Mouse (Mus musculus) left cerebral cortex, adult 8-10 months (tissue): ENCODE data around the gene Hist1h1c. TPM values are rescaled to one million over a fixed set of nuclear protein-coding genes. Genes with fewer than 3 reads are reported as not detected.
"Not testable (repeated sequence)": the region's sequence is repeated elsewhere in the genome, so short reads cannot be mapped to it uniquely, and the experiment has no call there.

ENCODE experiments used
- DNase-seq, 2 experiments: peaks; one replicate each; pipeline ENCODE4 v3.0.0; 2022; ENCODE audit warnings: low spot score in 2 of 2
- microRNA-seq, 2 experiments: library from miRNA; unstranded; fragments of <30 nt; microRNA quantifications; one replicate each; pipeline ENCODE4 v1.2.0; 2022
- total RNA-seq, 4 experiments: library from RNA; stranded (reverse); gene quantifications; 2 replicates each; pipeline ENCODE4 v1.2.4; 2022

Gene Hist1h1c
- total RNA-seq, 4 experiments from 2014 or later: 69.7 to 80.4 (median 72.8) TPM

DNA sequence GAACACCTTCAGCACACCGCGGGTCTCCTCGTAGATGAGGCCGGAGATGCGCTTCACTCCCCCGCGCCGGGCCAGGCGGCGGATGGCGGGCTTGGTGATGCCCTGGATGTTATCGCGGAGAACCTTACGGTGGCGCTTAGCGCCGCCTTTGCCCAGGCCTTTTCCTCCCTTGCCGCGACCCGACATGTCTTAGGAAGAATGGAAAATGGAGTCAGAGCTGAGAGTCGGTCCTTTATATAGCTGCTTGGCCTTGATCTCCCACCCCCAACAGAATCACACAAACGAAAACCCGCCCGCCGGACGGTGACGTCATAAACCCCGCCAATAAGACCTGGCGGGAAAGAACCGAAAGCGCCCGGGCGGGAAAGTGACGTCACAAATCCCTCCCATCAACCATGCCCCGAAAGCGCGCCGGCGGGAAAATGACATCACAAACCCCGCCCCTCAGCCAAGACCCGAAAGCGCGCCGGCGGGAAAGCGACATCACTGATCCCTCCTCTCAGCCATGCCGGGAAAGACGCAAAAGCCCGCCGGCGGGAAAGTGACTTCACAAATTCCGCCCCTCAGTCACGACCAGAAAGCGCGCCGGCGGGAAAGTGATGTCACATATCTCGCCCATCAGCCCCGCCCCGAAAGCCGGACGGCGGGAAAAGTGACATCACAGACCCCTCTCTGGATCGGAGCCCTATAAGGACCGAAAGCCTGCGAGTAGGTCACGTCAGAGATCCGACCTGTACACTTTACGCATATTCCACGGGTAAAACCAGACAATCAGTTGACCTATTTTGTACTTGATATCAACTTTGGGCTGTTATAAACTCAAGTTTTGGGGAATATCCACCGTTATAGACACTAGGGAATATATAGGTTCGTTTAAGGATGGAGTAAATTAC, 22.6 kb downstream of the Hist1h1c start, which contains the start of gene Hist1h4a:
Hist1h4a (minus strand) TSS at position 259 of the 893 bp plus-strand sequence.
- DNase-seq: peak; percentile 96 to 98

DNA sequence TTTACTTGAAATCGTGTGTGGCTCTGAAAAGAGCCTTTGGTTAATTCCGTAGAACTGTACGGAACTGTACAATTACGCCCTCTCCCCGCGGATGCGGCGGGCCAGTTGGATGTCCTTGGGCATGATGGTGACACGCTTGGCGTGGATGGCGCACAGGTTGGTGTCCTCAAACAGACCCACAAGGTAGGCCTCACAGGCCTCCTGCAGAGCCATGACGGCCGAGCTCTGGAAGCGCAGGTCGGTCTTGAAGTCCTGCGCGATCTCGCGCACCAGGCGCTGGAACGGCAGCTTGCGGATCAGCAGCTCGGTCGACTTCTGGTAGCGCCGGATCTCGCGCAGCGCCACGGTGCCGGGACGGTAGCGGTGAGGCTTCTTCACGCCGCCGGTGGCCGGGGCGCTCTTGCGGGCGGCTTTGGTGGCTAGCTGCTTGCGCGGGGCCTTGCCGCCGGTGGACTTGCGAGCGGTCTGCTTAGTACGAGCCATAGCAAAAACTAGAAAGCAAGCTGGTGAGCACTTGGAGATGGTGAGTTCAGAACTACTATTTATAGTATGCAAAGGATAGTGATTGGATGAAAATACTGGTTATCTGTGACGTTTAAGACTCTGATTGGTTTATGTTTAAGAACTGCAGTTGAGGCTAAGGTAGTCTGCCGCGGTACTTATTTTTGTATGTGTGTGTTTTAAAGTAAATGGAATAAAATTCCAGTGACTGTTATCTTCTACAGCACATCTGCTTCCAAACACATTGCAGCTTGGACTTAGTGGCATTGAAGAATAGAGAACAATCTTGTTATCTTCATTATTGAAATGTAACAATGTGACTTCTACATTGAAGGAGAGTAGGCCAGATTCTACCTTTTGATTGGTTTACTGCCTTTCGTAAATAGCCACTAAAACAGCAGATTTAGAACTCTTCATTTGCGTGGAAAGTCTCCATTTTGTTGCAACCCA, 23.5 kb downstream of the Hist1h1c start, which contains the start of gene Hist1h3a:
Hist1h3a (minus strand) TSS at position 516 of the 951 bp plus-strand sequence.
- peak; percentile 45 to 53 for DNase-seq

DNA sequence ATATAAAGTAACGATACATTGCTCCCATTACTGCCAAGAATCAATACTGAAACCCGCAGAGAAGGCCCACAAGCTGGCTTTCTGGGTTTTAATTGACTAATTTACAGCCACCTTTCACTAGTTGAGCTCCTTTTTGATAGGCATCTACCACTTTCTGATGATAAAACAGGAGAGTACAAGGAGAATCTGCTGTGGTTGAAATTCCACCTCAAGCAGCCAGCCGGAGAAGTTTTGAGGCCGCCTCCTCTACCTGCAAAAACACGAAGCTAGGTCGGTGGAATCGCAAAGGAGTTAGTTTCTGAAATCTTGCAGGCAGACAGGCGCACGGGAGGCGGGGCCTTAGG, 24.6 kb downstream of the Hist1h1c start:
- no peak for DNase-seq

DNA sequence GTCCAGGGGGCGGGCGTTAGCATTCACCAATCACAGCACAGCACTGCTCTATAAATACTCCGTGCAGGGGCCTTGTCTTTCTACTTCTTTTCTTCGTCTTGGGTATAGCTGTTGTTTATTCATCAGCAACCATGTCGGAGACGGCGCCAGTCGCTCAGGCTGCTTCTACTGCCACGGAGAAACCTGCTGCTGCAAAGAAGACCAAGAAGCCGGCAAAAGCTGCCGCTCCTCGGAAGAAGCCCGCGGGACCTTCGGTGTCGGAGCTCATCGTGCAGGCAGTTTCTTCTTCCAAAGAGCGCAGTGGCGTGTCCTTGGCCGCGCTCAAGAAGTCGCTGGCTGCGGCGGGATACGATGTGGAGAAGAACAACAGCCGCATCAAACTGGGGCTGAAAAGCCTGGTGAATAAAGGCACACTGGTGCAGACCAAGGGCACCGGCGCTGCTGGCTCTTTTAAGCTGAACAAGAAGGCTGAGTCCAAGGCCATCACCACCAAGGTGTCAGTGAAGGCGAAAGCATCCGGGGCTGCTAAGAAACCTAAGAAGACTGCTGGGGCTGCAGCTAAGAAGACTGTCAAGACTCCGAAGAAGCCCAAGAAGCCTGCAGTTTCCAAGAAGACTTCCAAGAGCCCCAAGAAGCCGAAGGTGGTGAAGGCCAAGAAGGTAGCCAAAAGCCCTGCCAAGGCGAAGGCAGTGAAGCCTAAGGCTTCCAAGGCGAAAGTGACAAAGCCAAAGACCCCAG, 25.1 kb downstream of the Hist1h1c start, which contains the start of gene Hist1h1a:
Hist1h1a (plus strand) TSS at position 81 of the 738 bp plus-strand sequence.
- peak; percentile 67 to 79 for DNase-seq

DNA sequence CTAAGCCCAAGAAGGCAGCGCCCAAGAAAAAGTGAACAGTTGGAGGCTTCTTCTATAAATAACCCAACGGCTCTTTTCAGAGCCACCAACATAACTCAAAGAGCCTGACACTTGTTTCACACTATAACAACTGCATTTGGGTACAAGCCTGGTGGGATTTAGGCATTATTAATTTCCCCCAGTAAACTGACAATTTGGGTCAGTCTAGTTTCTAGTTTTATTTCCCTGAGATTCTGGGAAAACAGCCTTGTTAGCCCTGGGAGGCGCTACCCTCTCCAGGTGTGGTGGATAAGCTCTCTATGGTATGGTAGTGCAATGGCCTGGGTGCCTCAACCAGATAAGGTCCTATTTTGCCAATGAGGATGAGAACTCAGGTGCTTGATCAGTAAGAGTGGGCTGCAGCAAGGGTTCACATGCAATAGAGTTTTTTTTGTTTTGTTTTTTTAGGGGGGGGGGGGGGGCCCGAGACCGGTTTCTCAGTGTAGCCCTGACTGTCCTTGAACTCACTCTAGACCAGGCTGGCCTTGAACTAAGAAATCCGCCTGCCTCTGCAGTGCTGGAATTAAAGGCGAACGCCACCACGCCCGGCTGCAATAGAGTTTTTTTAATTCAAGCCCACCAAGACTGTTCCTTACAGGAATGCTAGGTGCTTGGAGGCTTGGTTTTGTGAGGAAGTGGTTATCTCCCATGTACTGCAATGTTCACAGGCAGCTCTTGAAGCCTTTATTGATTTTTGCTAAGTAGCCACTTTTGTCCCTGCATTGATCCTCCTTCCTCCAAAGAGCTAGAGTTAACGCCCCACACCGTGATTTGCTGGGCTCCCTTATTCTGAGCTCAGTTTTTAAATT, 25.9 kb downstream of the Hist1h1c start:
- no peak for DNase-seq

DNA sequence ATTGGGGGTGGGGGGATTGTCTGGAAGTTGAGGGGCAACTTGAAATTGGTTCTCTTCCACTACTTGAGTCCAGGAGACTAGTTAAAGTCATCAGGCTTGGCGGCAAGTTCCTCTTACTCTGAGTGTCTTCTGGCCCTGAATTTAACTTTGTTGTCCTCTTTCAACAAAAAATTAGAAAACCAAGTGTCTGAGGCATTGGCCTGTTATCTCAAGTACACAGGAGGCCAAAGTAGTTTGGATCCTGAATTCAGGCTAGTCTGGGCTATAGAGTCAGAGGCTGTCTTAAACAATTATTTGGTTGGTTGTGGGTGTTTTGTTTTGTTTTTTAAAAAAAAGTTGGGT, 26.5 kb downstream of the Hist1h1c start:
- DNase-seq: no peak

DNA sequence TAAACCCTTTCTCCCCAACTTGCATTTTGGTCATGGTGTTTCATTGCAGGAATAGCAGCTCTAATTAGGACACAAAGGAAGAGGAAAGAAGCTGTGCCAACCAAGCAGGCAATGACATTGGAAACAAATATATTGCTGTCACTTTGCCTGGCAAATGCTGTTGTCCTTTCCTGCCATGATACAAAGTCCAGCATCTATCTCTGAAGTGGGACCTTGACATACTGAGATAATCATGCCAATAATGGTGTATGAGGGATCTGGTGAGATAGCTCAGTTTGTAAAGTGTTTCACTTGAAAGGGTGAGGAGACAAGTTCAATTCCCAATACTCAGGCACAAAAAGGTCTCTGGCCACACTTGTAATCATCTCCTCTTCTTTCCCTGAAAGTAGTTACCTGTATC, 28.2 kb downstream of the Hist1h1c start:
- DNase-seq: no peak

DNA sequence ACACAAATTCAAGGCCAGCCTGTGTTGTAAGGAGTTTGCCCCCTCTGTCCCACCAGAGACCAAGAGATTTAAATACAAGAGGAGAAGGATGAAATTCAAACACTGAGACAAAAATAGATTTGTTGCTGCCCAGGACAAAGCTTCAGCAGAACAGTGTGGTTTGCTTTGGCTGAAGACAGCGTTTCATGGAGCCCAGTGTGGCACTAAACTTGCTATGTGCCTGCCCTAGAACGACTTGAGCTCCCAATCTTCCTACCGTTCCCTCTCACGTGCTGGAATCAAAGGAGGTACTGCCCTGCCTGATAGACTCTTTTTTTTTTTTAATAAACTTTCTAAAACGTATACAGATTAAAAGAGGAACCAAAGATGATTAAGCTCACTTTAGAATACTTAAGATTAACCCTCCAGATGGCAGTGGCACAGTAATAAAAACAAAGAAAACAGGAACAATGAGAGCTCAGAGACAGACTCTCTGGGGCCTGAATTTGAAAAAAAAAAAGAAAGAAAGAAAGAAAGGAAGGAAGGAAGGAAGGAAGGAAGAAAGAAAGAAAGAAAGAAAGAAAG, 30.3 kb downstream of the Hist1h1c start:
- DNase-seq: no peak

DNA sequence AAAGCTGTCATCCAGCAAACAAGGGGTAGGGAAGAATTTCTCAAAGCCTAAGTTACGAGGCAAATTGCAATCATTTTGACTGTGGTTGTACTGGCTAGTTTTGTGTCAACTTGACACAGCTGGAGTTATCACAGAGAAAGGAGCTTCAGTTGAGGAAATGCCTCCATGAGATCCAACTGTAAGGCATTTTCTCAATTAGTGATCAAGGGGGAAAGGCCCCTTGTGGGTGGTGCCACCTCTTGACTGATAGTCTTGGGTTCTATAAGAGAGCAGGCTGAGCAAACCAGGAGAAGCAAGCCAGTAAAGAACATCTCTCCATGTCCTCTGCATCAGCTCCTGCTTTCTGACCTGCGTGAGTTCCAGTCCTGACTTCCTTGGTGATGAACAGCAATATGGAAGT, 31.0 kb downstream of the Hist1h1c start, which contains the start of gene Trim38:
Trim38 (plus strand) TSS at position 301 of the 400 bp plus-strand sequence.
- DNase-seq: not testable (repeated sequence)

DNA sequence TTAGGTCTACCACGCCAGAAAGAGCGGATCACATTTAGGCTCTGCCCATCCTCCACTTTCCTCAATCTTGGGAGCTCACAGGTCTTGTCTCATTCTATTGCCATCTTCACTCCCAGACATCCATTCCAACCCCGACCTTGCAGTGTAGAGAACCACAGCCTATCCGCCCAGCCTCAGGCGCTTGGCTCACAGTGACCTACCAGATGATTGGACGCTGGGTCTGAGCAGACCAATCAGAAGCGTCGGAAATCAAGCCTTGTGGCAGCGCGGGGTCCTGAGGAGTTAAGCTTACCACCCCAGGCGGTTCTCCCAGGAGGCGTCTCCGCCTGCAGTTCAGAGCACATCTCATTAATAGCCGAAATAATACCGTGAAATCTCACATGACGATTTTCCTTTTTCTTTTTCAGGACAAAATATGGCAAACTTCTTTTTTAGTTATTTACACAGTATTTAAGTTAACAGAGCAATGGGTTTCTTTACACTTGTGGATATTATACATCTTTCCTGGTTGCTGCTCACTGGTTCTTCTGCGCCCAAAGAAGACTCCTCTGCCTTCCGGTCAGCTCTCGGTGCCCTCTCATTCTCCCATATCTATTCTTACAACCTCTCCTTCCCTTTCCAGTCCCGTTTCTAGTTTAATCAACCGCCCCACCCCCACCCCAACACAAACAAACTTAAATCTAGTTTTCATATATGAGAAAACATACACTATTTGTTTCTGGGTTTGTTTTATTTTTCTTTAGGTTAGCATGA, 34.1 kb downstream of the Hist1h1c start:
- DNase-seq: no peak

DNA sequence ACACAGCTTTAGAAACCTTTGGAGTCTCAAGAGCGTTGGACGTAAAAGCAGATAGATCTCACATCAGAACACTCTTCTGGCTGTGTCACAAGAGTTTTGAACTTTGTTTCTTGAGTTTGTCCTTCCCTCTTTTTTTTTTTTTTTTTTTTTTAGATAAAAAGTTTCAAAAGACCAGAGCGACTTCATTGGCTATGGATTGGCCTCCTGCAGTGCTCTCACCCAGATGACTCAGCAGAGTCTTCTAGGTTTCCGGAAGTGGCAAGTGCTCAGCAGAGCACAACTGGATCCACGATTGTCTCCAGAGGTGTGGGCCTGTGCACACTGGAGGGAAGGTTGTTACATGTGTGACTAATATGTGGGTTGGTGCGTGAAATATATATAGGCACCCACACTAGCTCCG, 39.7 kb downstream of the Hist1h1c start:
- DNase-seq: no peak

DNA sequence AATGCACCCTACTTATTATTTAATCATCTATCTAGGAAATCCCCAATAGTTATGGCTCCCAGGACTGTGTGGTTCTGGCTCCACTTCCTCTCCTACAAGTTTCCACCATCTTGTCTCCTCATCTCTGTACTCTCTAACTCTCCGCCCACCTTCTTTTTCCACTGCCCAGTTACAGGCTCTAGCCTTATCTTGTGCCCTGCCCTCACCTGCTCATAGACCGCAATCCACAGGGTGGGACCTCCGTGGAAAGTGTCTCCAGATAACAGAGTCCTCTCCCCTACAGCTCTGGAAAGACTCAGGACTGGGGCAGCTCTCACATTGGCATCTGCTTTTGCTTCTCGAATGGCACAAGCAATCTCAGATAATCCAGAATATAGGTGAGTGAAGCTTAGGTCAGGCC, 40.4 kb downstream of the Hist1h1c start:
- DNase-seq: no peak

Small RNAs within 50 kb of the gene (microRNA-seq; reads per million reads assigned to microRNA genes)
- gene Gm44314 (0 reads per million in 2 experiments), gene Gm44484 (0 reads per million in 2 experiments)

Other genes with a start within 250 kb of the Hist1h1c start
- 1 to 10 TPM in 2 of 4 experiments, under 1 TPM in 2; 0.63 to 1.1 (median 0.99) TPM for gene Btn2a2, start 250.0 kb upstream of the Hist1h1c start, total RNA-seq
- gene Hist1h4h, start 207.8 kb upstream of the Hist1h1c start, total RNA-seq: 100 to 1,000 TPM; 263 to 358 (median 294) TPM
- 10 to 100 TPM in 1 of 4 experiments, 1 to 10 TPM in 2, not detected in 1; 1.7 to 10.6 (median 3.0) TPM for gene Hist1h2af, start 204.9 kb upstream of the Hist1h1c start, total RNA-seq
- gene Hist1h3g, start 203.4 kb upstream of the Hist1h1c start, total RNA-seq: 1 to 10 TPM; 3.7 to 6.0 (median 4.2) TPM
- gene Hist1h2bh, start 195.4 kb upstream of the Hist1h1c start, total RNA-seq: 1 to 10 TPM in 2 of 4 experiments, under 1 TPM in 2; 0.84 to 1.6 (median 0.98) TPM
- gene Hist1h3f, start 194.8 kb upstream of the Hist1h1c start, total RNA-seq: 10 to 100 TPM; 15.3 to 21.8 (median 16.6) TPM
- gene Hist1h4f, start 187.2 kb upstream of the Hist1h1c start, total RNA-seq: 100 to 1,000 TPM; 153 to 191 (median 171) TPM
- gene Hist1h1d, start 185.5 kb upstream of the Hist1h1c start, total RNA-seq: 1 to 10 TPM; 3.4 to 4.2 (median 3.5) TPM
- 10 to 100 TPM; 43.6 to 61.8 (median 54.4) TPM for gene Hist1h3e, start 176.4 kb upstream of the Hist1h1c start, total RNA-seq
- gene Hist1h2ae, start 167.6 kb upstream of the Hist1h1c start, total RNA-seq: 1 to 10 TPM; 3.0 to 5.2 (median 4.7) TPM
- gene Hist1h2bg, start 167.4 kb upstream of the Hist1h1c start, total RNA-seq: 10 to 100 TPM; 60.3 to 72.4 (median 70.0) TPM
- gene Hist1h2bf, start 164.6 kb upstream of the Hist1h1c start, total RNA-seq: 10 to 100 TPM; 23.0 to 26.4 (median 24.2) TPM
- 1 to 10 TPM; 1.3 to 6.6 (median 3.8) TPM for gene Hist1h2ad, start 164.4 kb upstream of the Hist1h1c start, total RNA-seq
- 10 to 100 TPM in 2 of 4 experiments, 1 to 10 TPM in 2; 8.9 to 11.8 (median 10.0) TPM for gene Hist1h3d, start 163.0 kb upstream of the Hist1h1c start, total RNA-seq
- gene Hist1h4d, start 157.2 kb upstream of the Hist1h1c start, total RNA-seq: 100 to 1,000 TPM; 126 to 155 (median 139) TPM
- 1 to 10 TPM; 5.5 to 9.6 (median 7.2) TPM for gene Hist1h2be, start 117.7 kb upstream of the Hist1h1c start, total RNA-seq
- gene Hist1h1e, start 116.2 kb upstream of the Hist1h1c start, total RNA-seq: 10 to 100 TPM; 61.9 to 65.4 (median 62.5) TPM
- gene Hist1h2ac, start 54.9 kb upstream of the Hist1h1c start, total RNA-seq: 1 to 10 TPM; 1.4 to 2.3 (median 1.9) TPM
- gene Hist1h2bc, start 54.6 kb upstream of the Hist1h1c start, total RNA-seq: 10 to 100 TPM; 26.9 to 40.2 (median 30.0) TPM
- gene Hist1h1t, start 43.0 kb upstream of the Hist1h1c start, total RNA-seq: under 1 TPM in 1 of 4 experiments, not detected in 3; 0.41 TPM
- gene Hist1h4c, start 40.4 kb upstream of the Hist1h1c start, total RNA-seq: 100 to 1,000 TPM in 2 of 4 experiments, 10 to 100 TPM in 2; 87.8 to 116 (median 99.2) TPM
- gene Hfe, start 28.0 kb upstream of the Hist1h1c start, total RNA-seq: 1 to 10 TPM; 3.4 to 7.7 (median 4.6) TPM
- gene Hist1h3c, start 6.8 kb downstream of the Hist1h1c start, total RNA-seq: 1 to 10 TPM; 1.1 to 3.3 (median 2.8) TPM
- gene Hist1h2bb, start 7.9 kb downstream of the Hist1h1c start, total RNA-seq: 10 to 100 TPM; 12.3 to 18.8 (median 16.3) TPM
- 10 to 100 TPM; 18.4 to 30.4 (median 21.0) TPM for gene Hist1h2ab, start 12.3 kb downstream of the Hist1h1c start, total RNA-seq
- 10 to 100 TPM in 1 of 4 experiments, 1 to 10 TPM in 3; 5.3 to 12.2 (median 8.1) TPM for gene Hist1h3b, start 13.5 kb downstream of the Hist1h1c start, total RNA-seq
- 10 to 100 TPM; 53.3 to 70.8 (median 63.3) TPM for gene Hist1h4b, start 18.2 kb downstream of the Hist1h1c start, total RNA-seq
- gene Hist1h4a, start 22.4 kb downstream of the Hist1h1c start, total RNA-seq: 10 to 100 TPM; 43.4 to 63.5 (median 58.0) TPM
- 10 to 100 TPM; 33.9 to 55.0 (median 40.9) TPM for gene Hist1h3a, start 23.6 kb downstream of the Hist1h1c start, total RNA-seq
- gene Hist1h1a, start 24.9 kb downstream of the Hist1h1c start, total RNA-seq: 10 to 100 TPM; 29.7 to 32.8 (median 30.7) TPM
- not detected for gene Trim38, start 31.1 kb downstream of the Hist1h1c start, total RNA-seq
- gene Slc17a2, start 68.2 kb downstream of the Hist1h1c start, total RNA-seq: not detected
- gene Slc17a3, start 100.6 kb downstream of the Hist1h1c start, total RNA-seq: under 1 TPM in 1 of 4 experiments, not detected in 3; 0.25 TPM
- not detected for gene Slc17a1, start 128.9 kb downstream of the Hist1h1c start, total RNA-seq
- gene Slc17a4, start 176.2 kb downstream of the Hist1h1c start, total RNA-seq: not detected
- gene Hist1h2ba, start 195.3 kb downstream of the Hist1h1c start, total RNA-seq: not detected
- not detected for gene Hist1h2aa, start 195.7 kb downstream of the Hist1h1c start, total RNA-seq